Comparison of ENCODE assay signal across 8 mouse cellular contexts in genomic region chr7:25009099-25009700, GRCm38 (mm10). TPM values are rescaled to one million over a fixed set of nuclear protein-coding genes. Genes with fewer than 3 reads are reported as not detected.
A peak's percentile ranks its signal among the peaks of the same experiment; 100 is the strongest.
DNase-seq lines count a peak whose midpoint lies in the region; ATAC-seq lines count a peak whose summit lies in the region.

No protein-coding gene starts in this region.

- peak; percentile 66 to 74 for DNase-seq in cerebellum, adult 18-20 months
- DNase-seq in embryonic facial prominence, embryonic 14.5 days (ENCODE audit: low spot score): no peak
- peak; percentile 61 to 71 for DNase-seq in layer of hippocampus, postnatal 14 days (ENCODE audit: low spot score in 2 of 2)
- no peak for DNase-seq in heart, postnatal 10 days
- no peak for DNase-seq in spleen, postnatal 4 days (ENCODE audit: low spot score in 2 of 2)

- no peaks in the 10 kb centered on the region for H3K9me3 ChIP-seq in embryonic facial prominence, embryonic 14.5 days (ENCODE audit: control insufficient read depth, low read length)
- no peaks in the 10 kb centered on the region for H3K9me3 ChIP-seq in neural tube, embryonic 13.5 days
- H3K9me3 ChIP-seq in liver, embryonic 12.5 days (replicated peaks): no peaks in the 10 kb centered on the region
- H3K9me3 ChIP-seq in kidney, embryonic 14.5 days (ENCODE audit: control insufficient read depth, low read length): no peaks in the 10 kb centered on the region

- H3K27ac ChIP-seq in embryonic facial prominence, embryonic 14.5 days (replicated peaks; ENCODE audit: low read depth, low read length): no peak overlapping the region
- peak overlapping the region; percentile 97 for H3K27ac ChIP-seq in neural tube, embryonic 13.5 days (replicated peaks)
- no peak overlapping the region for H3K27ac ChIP-seq in liver, embryonic 12.5 days
- no peak overlapping the region for H3K27ac ChIP-seq in kidney, embryonic 14.5 days (ENCODE audit: low read depth, low read length)

- H3K4me2 ChIP-seq in embryonic facial prominence, embryonic 14.5 days (ENCODE audit: low read depth, low read length): peak overlapping the region; percentile 11; the same call in 1 of the 2 replicates
- H3K4me2 ChIP-seq in neural tube, embryonic 13.5 days: peak overlapping the region; percentile 56
- no peak overlapping the region for H3K4me2 ChIP-seq in liver, embryonic 12.5 days
- no peak overlapping the region for H3K4me2 ChIP-seq in kidney, embryonic 14.5 days (replicated peaks; ENCODE audit: low read depth, low read length)

- WGBS in embryonic facial prominence, embryonic 14.5 days: 5% methylated on average over 20 of the region's 20 CpGs
- 2% methylated on average over 20 of the region's 20 CpGs for WGBS in neural tube, embryonic 13.5 days
- WGBS in liver, embryonic 12.5 days (ENCODE audit: insufficient replicate concordance): 10% methylated on average over 20 of the region's 20 CpGs
- 10% methylated on average over 20 of the region's 20 CpGs for WGBS in kidney, embryonic 14.5 days

- H3K4me3 ChIP-seq in embryonic facial prominence, embryonic 14.5 days (ENCODE audit: low read depth, low read length): no peak overlapping the region
- H3K4me3 ChIP-seq in neural tube, embryonic 13.5 days: peak overlapping the region; percentile 22
- no peak overlapping the region for H3K4me3 ChIP-seq in liver, embryonic 12.5 days
- no peak overlapping the region for H3K4me3 ChIP-seq in kidney, embryonic 14.5 days (ENCODE audit: low read length)

- peaks cover 87% of the 10 kb centered on the region for H3K27me3 ChIP-seq in embryonic facial prominence, embryonic 14.5 days (replicated peaks; ENCODE audit: control insufficient read depth, insufficient read depth, low read length)
- peaks cover 61% of the 10 kb centered on the region for H3K27me3 ChIP-seq in neural tube, embryonic 13.5 days
- peaks cover 86% of the 10 kb centered on the region for H3K27me3 ChIP-seq in liver, embryonic 12.5 days (replicated peaks)
- peaks cover 75% of the 10 kb centered on the region for H3K27me3 ChIP-seq in kidney, embryonic 14.5 days (ENCODE audit: control insufficient read depth, insufficient read depth, low read length)

- no peak for ATAC-seq in embryonic facial prominence, embryonic 14.5 days (ENCODE audit: low read depth)
- ATAC-seq in neural tube, embryonic 13.5 days (ENCODE audit: low read depth): peak; percentile 5; the same call in 1 of the 2 replicates
- no peak for ATAC-seq in liver, embryonic 12.5 days
- ATAC-seq in kidney, embryonic 14.5 days (ENCODE audit: low FRiP score, low TSS enrichment): no peak

- H3K36me3 ChIP-seq in embryonic facial prominence, embryonic 14.5 days (ENCODE audit: control insufficient read depth, insufficient read depth, low read length): peaks cover 9% of the 10 kb centered on the region; the same call in 1 of the 2 replicates
- H3K36me3 ChIP-seq in neural tube, embryonic 13.5 days: peaks cover 34% of the 10 kb centered on the region
- H3K36me3 ChIP-seq in liver, embryonic 12.5 days: no peaks in the 10 kb centered on the region
- H3K36me3 ChIP-seq in kidney, embryonic 14.5 days (ENCODE audit: control insufficient read depth, insufficient read depth, low read length): peaks cover 6% of the 10 kb centered on the region; the same call in 1 of the 2 replicates

- no peak overlapping the region for H3K9ac ChIP-seq in embryonic facial prominence, embryonic 14.5 days (ENCODE audit: low read depth, low read length)
- H3K9ac ChIP-seq in neural tube, embryonic 13.5 days: peak overlapping the region; percentile 70
- H3K9ac ChIP-seq in liver, embryonic 12.5 days: no peak overlapping the region
- no peak overlapping the region for H3K9ac ChIP-seq in kidney, embryonic 14.5 days (ENCODE audit: low read depth, low read length)

- H3K4me1 ChIP-seq in embryonic facial prominence, embryonic 14.5 days (ENCODE audit: control insufficient read depth, insufficient read depth, low read length): peaks cover 4% of the 10 kb centered on the region; the same call in 1 of the 2 replicates
- H3K4me1 ChIP-seq in neural tube, embryonic 13.5 days (replicated peaks): peaks cover 69% of the 10 kb centered on the region
- H3K4me1 ChIP-seq in liver, embryonic 12.5 days: peaks cover 15% of the 10 kb centered on the region
- 0 out of 2 replicates have a peak, but pooled peaks cover 7% of the 10 kb centered on the region for H3K4me1 ChIP-seq in kidney, embryonic 14.5 days (ENCODE audit: control insufficient read depth, insufficient read depth, low read length)

- intact Hi-C loops in heart, postnatal 10 days (cut with DNase I): no loop called here

RNA-seq across cellular contexts. Expression of gene Atp1a3, which starts 3.4 kb away (rescaled TPM):
- polyA plus RNA-seq in embryonic facial prominence, embryonic 14.5 days (2014; fragmentation: Nextera tagmentation; extraction: Ambion mirVana): 7.2 and 9.0 TPM in 2 replicates
- total RNA-seq in layer of hippocampus, postnatal 14 days (2021): 1,000 to 10,000 TPM; 2,620 to 2,738 TPM
- polyA plus RNA-seq in neural tube, embryonic 13.5 days (2015; fragmentation: Nextera tagmentation; extraction: Ambion mirVana): 261 and 282 TPM in 2 replicates
- 0.45 and 0.50 TPM in 2 replicates for polyA plus RNA-seq in liver, embryonic 12.5 days (2016; fragmentation: Nextera tagmentation; extraction: Ambion mirVana)
- polyA plus RNA-seq in kidney, embryonic 14.5 days (2014; fragmentation: Nextera tagmentation; extraction: Ambion mirVana): 0.27 and 0.68 TPM in 2 replicates
- under 1 TPM; 0.43 to 0.72 TPM for total RNA-seq in heart, postnatal 10 days (2021)

RNA-seq across cellular contexts. Expression of gene Rabac1, which starts 36.6 kb away (rescaled TPM):
- 218 and 219 TPM in 2 replicates for polyA plus RNA-seq in embryonic facial prominence, embryonic 14.5 days (2014; fragmentation: Nextera tagmentation; extraction: Ambion mirVana)
- 100 to 1,000 TPM; 262 to 275 TPM for total RNA-seq in layer of hippocampus, postnatal 14 days (2021)
- polyA plus RNA-seq in neural tube, embryonic 13.5 days (2015; fragmentation: Nextera tagmentation; extraction: Ambion mirVana): 255 and 276 TPM in 2 replicates
- 63.4 and 67.4 TPM in 2 replicates for polyA plus RNA-seq in liver, embryonic 12.5 days (2016; fragmentation: Nextera tagmentation; extraction: Ambion mirVana)
- polyA plus RNA-seq in kidney, embryonic 14.5 days (2014; fragmentation: Nextera tagmentation; extraction: Ambion mirVana): 129 and 144 TPM in 2 replicates
- 100 to 1,000 TPM; 292 to 300 TPM for total RNA-seq in heart, postnatal 10 days (2021)

Comparison
In these comparisons a context has a peak if more than half of its experiments do, and no peak if none do; other contexts are left out.
1. DNase-seq: peak in cerebellum, adult 18-20 months (2 of 2) and layer of hippocampus, postnatal 14 days (2 of 2); none in embryonic facial prominence, embryonic 14.5 days (single experiment), heart, postnatal 10 days (0 of 2) and spleen, postnatal 4 days (0 of 2).
2. H3K4me2 ChIP-seq: peak in embryonic facial prominence, embryonic 14.5 days (single experiment) and neural tube, embryonic 13.5 days (single experiment); none in liver, embryonic 12.5 days (single experiment) and kidney, embryonic 14.5 days (single experiment).
3. RNA of gene Atp1a3, which starts 3.4 kb away (polyA plus RNA-seq): 261 to 282 TPM in neural tube, embryonic 13.5 days; 7.2 to 9.0 TPM in embryonic facial prominence, embryonic 14.5 days, 0.27 to 0.68 TPM in kidney, embryonic 14.5 days and 0.45 to 0.50 TPM in liver, embryonic 12.5 days; every median in the first group is over 10 times any median in the second.